Mouse (Mus musculus) ES-Bruce4 (cell line): ENCODE data around the gene Bag5. TPM values are rescaled to one million over a fixed set of nuclear protein-coding genes. Genes with fewer than 3 reads are reported as not detected.

ENCODE experiments used
- H3K27ac ChIP-seq: 2 replicates; pipeline ENCODE4 v1.5.1; 2012; ENCODE audit warnings: low read length, inconsistent platforms; ENCODE audit not compliant: insufficient read depth
- H3K27me3 ChIP-seq: 2 replicates; pipeline ENCODE4 v1.6.1; 2012; ENCODE audit warnings: mild to moderate bottlenecking, low read length, inconsistent platforms; ENCODE audit not compliant: control insufficient read depth, poor library complexity, insufficient read depth, severe bottlenecking
- H3K36me3 ChIP-seq: 2 replicates; pipeline ENCODE4 v1.6.1; 2012; ENCODE audit warnings: inconsistent platforms, mild to moderate bottlenecking, low read length, moderate library complexity; ENCODE audit not compliant: control insufficient read depth, poor library complexity, insufficient read depth, severe bottlenecking
- H3K4me1 ChIP-seq: one replicate; pipeline ENCODE4 v1.8.1; 2011; ENCODE audit warnings: low read length; ENCODE audit not compliant: control insufficient read depth, insufficient read depth
- H3K4me3 ChIP-seq: 2 replicates; pipeline ENCODE4 v1.5.1; 2011; ENCODE audit warnings: low read depth, mild to moderate bottlenecking, low read length
- H3K9ac ChIP-seq: 2 replicates; pipeline ENCODE4 v1.6.1; 2012; ENCODE audit warnings: low read depth, mild to moderate bottlenecking, inconsistent platforms; ENCODE audit not compliant: poor library complexity, severe bottlenecking
- H3K9me3 ChIP-seq: replicated peaks from 2 replicates; pipeline ENCODE4 v1.6.1; 2012; ENCODE audit warnings: mild to moderate bottlenecking, low read length, inconsistent platforms; ENCODE audit not compliant: control insufficient read depth, poor library complexity, insufficient read depth, severe bottlenecking
- CTCF ChIP-seq: IDR thresholded peaks from one replicate; pipeline ENCODE4 v1.8.1; 2011; ENCODE audit warnings: low read depth, low read length
- EP300 ChIP-seq: IDR thresholded peaks from 2 replicates; pipeline ENCODE4 v1.6.1; 2011; ENCODE audit warnings: low read depth, low read length; ENCODE audit not compliant: insufficient read depth
- POLR2A ChIP-seq: IDR thresholded peaks from one replicate; pipeline ENCODE4 v1.8.1; 2011; ENCODE audit warnings: low read length; ENCODE audit not compliant: insufficient read depth
- polyA plus RNA-seq: library from polyadenylated mRNA; stranded (reverse); fragments of >200 nt; gene quantifications from 2 replicates; pipeline ENCODE4 v1.2.4, GENCODE M21; 2011; ENCODE audit warnings: low read depth; ENCODE audit not compliant: missing spikeins, insufficient read depth, insufficient read length

Bag5 gene
- polyA plus RNA-seq, 1 experiment: 13.4 TPM

- no peak for TF ChIP-seq EP300
- no peak for TF ChIP-seq POLR2A
- TF ChIP-seq CTCF: no peak
- no peaks in the 10 kb centered on the region for H3K36me3 ChIP-seq
- H3K9me3 ChIP-seq: no peaks in the 10 kb centered on the region
- no peak overlapping the region for H3K9ac ChIP-seq
- no peaks in the 10 kb centered on the region for H3K27me3 ChIP-seq
- no peak overlapping the region for H3K4me3 ChIP-seq
- no peak overlapping the region for H3K27ac ChIP-seq
- H3K4me1 ChIP-seq: peaks cover 2% of the 10 kb centered on the region
These were observed 43.6 kb upstream of the Bag5 start for GRCm38 (mm10) chr12:111756698-111757082.

DNA sequence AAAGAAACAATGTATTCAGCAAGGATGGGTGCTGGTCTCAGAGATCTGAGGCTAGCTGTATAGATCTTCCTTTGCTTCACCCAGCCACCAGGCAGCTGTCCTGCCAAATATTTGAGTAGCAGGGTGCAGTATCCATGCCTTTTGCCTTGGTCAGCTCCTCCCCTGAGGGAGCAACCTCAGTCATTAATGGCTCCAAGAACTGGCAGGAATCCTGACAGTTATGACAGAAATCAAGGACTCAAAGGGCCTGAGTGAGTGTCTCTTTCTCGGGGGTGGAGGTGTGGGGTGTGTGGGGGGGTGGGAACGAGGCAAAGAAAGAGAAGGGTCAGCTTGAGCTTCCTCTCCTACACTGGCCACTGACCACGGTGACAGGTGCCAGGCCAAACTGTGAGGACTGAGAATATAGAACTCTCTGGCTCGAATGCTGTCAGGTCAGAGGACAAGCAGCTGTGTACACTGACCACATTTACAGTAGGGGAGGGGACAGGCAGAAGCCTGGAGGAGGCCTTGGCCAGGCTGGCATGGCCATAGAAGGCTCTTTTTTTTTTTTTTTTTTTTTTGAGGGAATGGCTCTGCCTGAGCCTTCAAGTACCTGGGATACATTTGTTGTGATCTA, 43.1 kb upstream of the Bag5 start:
- Histone ChIP-seq H3K27ac (no peak overlapping the region), H3K4me1 (peaks cover 2% of the 10 kb centered on the region), H3K36me3 (no peaks in the 10 kb centered on the region), H3K4me3 (no peak overlapping the region), H3K27me3 (no peaks in the 10 kb centered on the region), H3K9ac (no peak overlapping the region), H3K9me3 (no peaks in the 10 kb centered on the region)
- TF ChIP-seq CTCF (no peak), POLR2A (no peak), EP300 (no peak)

GRCm38 (mm10) chr12:111755231-111755630, 42.2 kb upstream of the Bag5 start:
- peaks cover 2% of the 10 kb centered on the region for H3K4me1 ChIP-seq
- H3K9ac ChIP-seq: no peak overlapping the region
- H3K27ac ChIP-seq: no peak overlapping the region
- H3K36me3 ChIP-seq: no peaks in the 10 kb centered on the region
- TF ChIP-seq EP300 (no peak), POLR2A (no peak)
- no peaks in the 10 kb centered on the region for H3K9me3 ChIP-seq
- H3K27me3 ChIP-seq: no peaks in the 10 kb centered on the region
- no peak overlapping the region for H3K4me3 ChIP-seq

DNA sequence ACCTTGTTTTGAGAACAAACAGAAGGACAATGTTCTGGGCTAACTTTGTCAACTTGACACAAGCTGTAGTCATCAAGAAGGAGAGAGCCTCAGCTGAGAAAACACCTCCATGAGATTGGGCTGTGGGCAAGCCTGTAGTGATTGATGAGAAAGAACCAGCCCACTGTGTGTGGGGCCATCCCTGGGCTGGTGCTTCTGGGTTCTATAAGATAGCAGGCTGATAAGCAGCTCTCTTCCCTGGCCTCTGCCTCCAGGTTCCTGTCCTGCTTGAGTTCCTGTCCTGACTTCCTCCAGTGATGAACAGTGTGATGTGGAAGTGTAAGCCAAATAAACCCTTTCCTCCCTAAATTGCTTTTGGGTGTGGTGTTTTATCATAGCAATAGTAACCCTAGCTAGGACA, 41.7 kb upstream of the Bag5 start:
- H3K9ac ChIP-seq: no peak overlapping the region
- H3K27ac ChIP-seq: no peak overlapping the region
- no peak overlapping the region for H3K4me3 ChIP-seq
- no peaks in the 10 kb centered on the region for H3K27me3 ChIP-seq
- peaks cover 2% of the 10 kb centered on the region for H3K4me1 ChIP-seq
- TF ChIP-seq EP300: no peak
- H3K36me3 ChIP-seq: no peaks in the 10 kb centered on the region
- H3K9me3 ChIP-seq: no peaks in the 10 kb centered on the region

- no peaks in the 10 kb centered on the region for H3K9me3 ChIP-seq
- peaks cover 2% of the 10 kb centered on the region for H3K4me1 ChIP-seq
- no peaks in the 10 kb centered on the region for H3K36me3 ChIP-seq
- H3K27me3 ChIP-seq: no peaks in the 10 kb centered on the region
- H3K4me3 ChIP-seq: no peak overlapping the region
- TF ChIP-seq CTCF: no peak
- no peak for TF ChIP-seq EP300
- TF ChIP-seq POLR2A: no peak
- no peak overlapping the region for H3K9ac ChIP-seq
- no peak overlapping the region for H3K27ac ChIP-seq
These were observed 40.3 kb upstream of the Bag5 start for GRCm38 (mm10) chr12:111753347-111753746.

DNA sequence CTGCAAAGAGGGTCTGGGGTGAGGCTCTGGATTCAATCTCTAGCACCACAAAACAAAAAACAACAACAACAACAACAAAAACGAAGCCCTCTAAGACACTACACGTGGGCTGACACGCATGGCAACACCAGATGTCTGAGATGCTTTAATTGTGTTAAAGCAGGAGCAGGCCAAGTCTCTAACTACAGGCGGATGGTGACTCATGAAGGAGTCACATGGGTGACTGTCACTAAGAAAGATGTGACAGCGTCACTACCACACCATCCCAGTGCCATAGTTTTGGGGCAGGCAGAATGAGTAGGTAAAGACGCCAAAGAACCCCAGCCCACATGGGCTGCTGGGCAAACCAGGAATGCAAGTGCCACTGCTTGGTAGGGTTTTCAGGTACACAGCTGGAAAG, 39.4 kb upstream of the Bag5 start:
- no peaks in the 10 kb centered on the region for H3K27me3 ChIP-seq
- no peak overlapping the region for H3K4me3 ChIP-seq
- H3K9ac ChIP-seq: no peak overlapping the region
- no peaks in the 10 kb centered on the region for H3K36me3 ChIP-seq
- TF ChIP-seq CTCF (no peak), EP300 (no peak), POLR2A (no peak)
- H3K27ac ChIP-seq: no peak overlapping the region
- H3K4me1 ChIP-seq: no peaks in the 10 kb centered on the region
- H3K9me3 ChIP-seq: no peaks in the 10 kb centered on the region

GRCm38 (mm10) chr12:111750739-111751138, 37.7 kb upstream of the Bag5 start:
- TF ChIP-seq CTCF (no peak), POLR2A (no peak), EP300 (no peak)

More at GRCm38 (mm10) chr12:111750739-111751138, 37.7 kb upstream of the Bag5 start:
- no peaks in the 10 kb centered on the region for H3K9me3 ChIP-seq
- no peak overlapping the region for H3K9ac ChIP-seq
- no peak overlapping the region for H3K27ac ChIP-seq
- no peaks in the 10 kb centered on the region for H3K36me3 ChIP-seq
- H3K27me3 ChIP-seq: no peaks in the 10 kb centered on the region
- H3K4me1 ChIP-seq: no peaks in the 10 kb centered on the region
- no peak overlapping the region for H3K4me3 ChIP-seq
